Mouse (Mus musculus) inflammation-experienced regulatory T-cells, adult 6 months (primary cell): ENCODE measurements at regions not wholly inside any gene's neighbourhood (a gene's known extent, or its start where the extent isn't known, plus 50 kb on each side); places are given as distances from the start of the nearest gene placed in this dataset.

Source experiments
- ATAC-seq: one replicate; pipeline ENCODE4 v1.8.0; 2017

DNA sequence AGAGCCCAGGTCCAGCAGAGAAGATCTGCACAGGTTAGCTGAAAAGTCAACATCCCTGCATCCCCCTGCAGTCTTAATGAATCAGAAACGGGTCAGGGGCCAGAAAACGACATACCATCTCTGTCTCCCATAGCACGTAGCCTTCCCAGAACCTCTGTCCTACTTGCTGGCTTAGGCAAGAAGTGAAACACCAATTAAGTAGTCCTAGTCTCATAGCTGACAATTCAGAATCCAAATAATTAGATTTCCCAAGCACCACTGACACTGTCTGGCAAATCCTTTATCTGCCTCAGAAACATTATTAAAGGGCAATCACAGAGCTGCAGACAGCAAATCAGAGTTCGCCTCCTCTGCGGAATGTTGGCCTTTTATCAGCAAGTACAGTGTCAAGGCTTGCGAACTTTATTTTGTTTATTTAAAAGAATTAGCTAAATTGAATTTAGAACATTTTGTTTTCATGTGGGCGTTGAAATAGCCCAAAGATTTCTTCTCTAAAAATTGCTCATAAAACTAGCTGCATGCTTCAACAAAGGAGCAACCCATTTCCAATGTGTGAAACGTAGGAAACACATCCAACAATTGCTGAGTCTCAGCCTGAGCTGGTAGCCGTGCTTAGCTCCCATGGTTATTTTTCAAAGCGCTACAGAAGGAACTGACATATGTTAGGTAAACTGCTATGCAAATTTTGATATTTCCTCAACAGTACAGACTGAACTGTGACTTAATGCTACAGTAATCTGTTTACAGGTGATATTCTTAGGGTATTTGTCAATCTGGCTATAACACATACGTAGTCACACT is 411.2 kb downstream of the Ipo11 start:
- no peak for ATAC-seq

DNA sequence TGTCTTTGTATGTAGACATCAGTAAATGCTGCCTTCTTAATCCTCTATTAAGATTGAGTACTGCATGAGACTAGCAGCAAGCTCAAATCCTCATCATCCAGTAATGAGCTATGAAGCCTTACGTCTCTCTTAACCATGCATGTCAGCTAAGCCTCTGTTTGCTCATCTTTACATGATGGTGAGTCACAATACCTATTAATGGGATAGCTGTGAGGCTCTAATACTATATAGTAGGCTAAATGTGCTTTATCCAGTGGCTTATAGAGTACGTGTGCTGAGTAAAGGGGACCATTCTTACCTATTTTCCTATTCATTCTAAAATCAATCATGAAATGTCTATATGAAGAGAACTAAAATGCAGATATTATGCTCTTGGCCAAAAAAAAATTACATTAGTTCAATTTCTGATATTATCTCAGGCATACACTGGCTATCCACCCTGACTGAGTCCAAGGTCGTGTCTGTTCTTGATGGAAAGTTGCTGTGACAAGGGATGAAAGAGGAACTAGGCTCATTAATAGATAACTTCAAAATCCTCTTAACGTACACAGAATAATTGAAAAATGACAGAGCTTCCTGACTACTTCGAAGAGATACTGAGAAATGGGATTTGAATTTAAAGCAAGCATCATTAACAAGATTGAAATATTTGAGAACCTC is 422.1 kb downstream of the Ipo11 start:
- ATAC-seq, result no peak

DNA sequence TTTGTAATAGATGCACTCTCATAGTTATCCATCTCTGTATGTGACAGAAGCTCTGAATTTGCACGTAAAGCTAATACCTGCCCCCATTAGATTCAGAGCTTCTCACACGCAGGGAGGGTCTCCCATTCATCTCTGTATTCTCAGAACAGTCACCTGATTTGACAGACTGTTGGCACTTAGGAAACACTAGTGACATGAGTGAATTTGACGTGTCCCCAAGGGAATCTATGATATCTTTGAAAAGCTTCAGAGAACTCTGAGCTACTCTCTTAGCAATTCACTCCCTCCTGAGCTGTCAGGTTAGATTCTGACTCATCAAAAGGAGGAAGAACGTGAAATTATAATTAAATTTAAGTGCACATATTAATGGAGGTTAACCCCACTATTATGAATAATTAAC is 423.1 kb downstream of the Ipo11 start:
- no peak for ATAC-seq

DNA sequence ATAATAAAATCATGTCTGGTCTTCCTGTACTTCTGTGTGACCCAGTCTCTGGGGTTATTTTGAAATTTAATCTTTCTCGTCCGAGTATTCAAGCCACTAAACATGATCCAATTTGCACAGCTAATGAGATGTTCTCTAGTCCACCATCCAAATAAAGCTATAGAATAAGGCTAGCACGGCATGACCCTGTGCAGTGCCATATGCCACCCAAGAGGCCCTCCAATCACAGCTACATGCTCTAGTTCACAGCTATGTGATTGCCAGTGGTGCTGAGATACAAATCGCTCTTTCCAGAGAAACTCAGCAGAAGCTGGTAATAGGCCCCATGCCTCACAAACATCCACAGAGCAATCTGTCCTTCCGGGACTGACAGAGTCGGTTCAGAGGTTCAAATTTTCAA is 426.3 kb downstream of the Ipo11 start:
- no peak for ATAC-seq

DNA sequence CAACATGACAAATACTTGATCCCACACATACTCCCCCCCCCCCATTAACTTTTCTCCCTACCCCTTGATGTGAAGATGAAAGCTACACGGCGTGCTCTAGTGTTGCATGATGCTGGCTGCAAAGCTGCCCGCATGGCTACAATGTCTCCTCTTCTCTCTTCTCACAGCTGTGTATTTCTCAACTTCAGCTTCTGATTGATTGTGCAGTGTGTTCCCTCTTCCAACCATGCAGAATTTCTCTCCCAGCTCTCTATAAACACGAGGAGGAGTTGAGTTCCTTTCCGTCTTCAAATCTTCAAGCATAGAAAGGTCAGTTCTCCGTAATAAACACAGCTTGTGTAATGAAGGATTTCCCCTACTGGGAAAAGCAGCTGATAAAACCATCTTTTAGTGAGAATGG is 435.5 kb downstream of the Ipo11 start:
- no peak for ATAC-seq

DNA sequence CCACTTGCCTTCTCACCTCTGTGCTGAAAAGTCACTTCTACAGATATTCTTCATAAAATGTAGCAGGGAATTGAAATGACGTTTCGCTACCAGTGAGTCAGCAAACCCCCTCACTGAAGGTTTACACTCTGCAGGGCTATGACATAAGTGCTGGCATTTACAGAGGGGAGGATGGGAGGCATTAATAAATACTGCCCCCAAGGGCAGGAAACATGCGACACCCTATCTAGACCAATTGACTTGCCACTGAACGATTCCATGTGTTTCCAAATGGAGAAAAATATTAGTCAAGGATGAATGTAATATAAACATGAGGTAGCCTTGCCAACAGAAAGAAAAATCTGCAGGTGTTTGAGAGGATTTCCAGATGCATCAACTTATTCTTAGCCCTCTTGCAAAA is 465.5 kb downstream of the Ipo11 start:
- ATAC-seq, result no peak

DNA sequence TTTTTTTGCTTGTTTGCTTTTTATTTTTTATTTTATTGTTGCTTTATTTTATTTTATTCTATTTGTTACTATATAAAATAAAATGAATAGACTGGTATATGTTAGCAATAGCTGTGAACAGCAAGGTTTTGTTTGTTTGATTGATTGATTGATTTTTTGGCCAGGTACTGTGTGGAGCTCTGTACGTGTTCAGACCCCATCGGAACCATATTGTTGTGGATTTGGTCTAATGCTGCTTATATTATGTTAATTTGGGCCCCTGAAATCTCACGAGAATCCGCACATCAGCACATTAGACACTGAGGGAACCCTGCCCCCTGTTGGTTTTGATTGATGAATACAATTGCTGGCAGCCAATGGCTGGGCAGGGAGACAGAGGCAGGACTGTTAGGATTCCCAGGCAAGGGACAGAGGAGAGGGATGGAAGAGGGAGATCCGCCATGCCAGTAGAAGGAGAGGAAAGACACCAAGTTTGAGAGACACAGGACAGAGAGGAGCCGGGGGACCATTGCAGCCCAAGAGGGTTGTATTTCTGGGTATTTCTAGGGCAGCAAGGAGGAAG is 482.3 kb downstream of the Ipo11 start:
- no peak for ATAC-seq

DNA sequence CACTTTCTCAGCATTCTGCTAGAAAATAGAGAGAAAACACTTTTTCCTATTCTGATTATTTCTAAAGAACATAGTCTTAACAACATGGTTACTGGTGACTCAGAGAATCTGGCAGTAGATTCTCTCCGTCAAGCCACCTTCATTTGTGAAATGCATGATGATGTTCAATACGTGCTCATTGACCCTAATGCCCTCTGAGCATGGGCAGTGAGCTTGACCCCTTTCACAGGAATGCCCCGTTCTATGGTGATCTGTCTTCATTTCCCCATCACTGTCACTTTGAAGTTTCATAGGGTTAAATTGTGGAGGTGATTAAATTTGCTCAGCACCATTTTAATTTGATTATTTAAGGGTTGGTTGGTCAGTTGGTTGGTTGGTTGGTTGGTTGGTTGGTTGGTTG is 504.6 kb downstream of the Ipo11 start:
- no peak for ATAC-seq

DNA sequence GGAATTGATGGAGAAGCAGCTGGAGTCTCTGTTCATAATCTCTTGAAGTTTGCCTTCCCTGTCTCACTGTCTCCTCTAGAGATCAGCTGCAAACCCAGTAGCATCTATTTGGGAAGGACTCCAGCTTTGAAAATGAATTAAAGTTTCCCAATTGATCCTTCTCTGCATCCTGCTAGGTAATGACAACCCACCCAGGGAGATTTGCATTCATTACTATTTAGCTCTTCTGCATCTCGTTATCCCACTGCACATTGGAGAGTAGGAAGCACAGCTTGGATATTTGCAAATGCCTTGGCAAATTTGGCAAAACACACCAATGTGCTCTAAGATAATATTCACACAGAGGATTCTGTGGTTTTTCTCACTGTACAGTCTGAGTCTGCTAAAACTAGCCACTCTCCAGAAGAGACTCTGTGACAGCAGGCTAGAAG is 530.1 kb downstream of the Ipo11 start:
- no peak for ATAC-seq

DNA sequence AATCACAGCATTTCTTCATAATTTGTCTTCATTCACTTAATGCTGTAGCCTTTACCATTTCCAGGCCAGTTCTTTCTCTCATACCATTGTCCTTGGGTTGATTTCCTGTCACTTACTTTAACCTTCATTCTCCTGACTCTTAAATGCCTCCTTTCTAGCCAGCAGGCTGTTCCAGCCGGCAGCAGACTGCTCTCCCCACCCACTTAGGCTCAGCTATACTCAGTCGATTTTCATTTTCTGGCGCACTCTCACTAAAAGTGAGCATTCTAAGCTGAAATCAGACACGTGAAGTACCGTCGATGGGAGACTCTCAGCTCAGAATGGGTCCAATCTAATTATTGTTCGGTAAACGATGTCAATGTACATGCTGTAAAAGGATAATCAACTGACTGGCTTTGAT is 544.1 kb downstream of the Ipo11 start:
- ATAC-seq, result no peak

DNA sequence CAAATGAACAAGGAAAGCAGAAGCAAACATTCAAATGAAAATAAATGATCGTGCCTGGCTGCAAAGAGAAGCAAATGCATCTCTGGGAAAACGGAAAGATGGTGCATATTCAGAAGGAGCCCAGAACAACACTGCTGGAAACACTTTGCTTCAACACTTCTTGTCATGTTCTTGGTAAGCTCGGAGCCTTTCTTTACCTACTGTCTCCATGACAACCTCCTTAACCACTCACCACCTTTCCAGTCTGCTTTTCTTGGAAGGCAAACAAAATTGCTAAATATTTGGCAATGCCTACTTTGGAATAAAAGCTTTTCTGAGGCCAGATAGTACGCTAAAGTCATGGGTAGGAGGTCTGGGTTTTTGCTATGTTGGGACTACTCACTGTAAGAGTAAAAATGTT is 548.1 kb downstream of the Ipo11 start:
- ATAC-seq, result no peak

DNA sequence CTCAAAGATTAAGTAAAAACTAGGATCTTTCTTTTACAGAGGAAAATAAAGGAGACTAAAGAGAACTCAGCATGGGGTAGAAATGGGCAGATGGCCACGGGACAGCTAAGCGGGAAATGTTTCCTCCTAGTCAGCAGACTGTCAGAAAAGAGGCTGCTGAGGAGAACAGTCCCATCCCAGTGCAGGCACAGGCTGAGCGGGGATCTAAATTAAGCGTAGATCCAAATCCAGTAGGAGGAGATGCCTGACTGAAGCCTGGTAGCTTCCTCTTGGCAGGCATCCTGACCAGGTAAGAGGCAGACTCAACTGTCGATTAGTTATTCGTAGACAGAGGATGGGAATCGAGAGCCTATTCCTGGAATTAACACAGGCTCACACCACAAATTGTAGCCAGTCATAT is 569.2 kb downstream of the Ipo11 start:
- ATAC-seq, result no peak

DNA sequence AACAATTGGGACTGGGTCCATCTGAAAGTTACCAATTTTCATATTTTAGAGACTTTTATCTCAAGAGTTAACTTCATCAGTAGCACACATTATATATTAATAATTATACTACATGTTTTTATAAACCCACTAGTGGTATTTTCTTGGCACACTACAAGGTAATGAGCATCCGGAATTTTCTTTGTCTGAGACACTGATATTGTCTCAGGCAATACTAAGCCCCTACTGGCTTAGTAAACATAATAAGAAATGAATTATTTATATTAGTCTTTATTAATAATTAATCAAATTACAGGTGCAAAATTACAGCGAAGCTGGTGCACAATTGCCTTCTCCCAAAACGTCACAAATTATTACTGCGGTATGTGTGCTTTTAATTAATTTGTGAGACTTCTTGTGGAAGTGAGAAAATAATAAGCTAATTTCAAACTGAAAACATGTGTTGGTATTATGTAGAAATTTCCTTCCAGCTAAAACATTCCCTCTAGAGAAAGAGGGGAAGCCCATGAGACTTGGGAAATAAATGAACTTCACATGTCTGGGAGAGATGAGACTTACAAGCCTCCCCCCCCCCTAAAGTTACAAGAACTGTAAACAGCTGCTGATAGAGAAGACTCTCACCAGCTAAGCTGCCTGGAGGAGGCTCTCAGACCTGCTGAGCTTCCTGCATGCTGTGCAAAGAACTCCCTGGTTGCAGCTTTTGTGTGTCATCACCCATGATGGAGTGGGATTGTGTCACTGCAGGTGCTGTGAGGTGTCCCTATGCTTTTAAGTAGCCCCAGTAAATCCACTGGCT is 583.9 kb downstream of the Ipo11 start:
- ATAC-seq, result no peak

DNA sequence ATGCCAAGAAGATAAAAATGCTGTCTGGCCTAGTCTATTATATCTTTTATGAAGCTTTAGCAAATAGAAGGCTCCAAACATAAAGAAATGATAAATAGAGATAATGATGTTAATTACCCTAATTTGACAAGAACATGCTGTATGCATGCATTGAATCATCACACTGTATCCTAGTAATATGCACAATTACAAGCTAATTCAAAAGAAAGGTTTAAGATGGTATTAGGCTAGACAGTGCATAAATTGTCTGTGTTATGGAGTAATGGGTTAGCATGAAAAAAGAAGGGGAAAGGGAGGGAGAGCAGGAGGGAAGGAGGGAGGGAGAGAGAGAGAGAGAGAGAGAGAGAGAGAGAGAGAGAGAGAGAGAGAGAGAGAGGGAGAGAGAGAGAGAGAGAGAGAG is 604.7 kb downstream of the Ipo11 start:
- no peak for ATAC-seq

DNA sequence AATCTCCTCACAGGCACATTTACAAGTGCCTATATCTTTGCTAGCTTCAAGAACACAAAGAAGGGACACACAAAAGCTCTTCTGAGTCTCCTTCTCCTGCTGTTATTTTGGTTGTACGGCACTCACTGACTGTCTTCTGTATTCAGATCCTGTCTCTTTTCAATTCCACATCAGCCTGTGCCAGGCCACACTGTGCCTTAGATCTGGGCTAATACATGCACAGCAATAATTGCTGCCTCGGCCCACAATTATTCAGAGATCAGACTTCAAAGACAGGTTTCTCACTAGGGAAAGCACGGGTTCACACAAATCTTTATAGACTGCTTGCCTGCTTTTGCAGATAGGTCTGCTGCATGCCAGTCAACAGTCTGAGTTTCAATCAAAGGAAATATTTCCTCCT is 617.8 kb downstream of the Ipo11 start:
- no peak for ATAC-seq

DNA sequence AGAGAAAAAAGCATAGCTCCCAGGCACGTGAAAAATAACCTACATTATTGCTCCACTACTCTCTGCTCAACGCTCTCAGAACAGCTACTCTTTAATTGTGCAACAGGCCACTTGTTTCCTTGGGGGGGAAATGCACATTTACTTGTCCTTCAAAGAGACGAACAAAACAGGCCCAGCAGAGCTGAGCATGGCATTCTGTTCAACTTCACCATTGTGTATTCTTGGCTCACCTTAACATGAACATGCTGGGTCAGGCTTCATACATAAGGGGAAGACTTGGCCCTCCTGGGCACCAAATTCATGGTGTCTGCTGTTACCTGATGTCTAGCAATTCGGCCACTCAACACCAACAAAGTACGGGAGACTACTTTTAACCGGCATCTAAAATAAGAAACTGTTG is 618.3 kb downstream of the Ipo11 start:
- no peak for ATAC-seq

DNA sequence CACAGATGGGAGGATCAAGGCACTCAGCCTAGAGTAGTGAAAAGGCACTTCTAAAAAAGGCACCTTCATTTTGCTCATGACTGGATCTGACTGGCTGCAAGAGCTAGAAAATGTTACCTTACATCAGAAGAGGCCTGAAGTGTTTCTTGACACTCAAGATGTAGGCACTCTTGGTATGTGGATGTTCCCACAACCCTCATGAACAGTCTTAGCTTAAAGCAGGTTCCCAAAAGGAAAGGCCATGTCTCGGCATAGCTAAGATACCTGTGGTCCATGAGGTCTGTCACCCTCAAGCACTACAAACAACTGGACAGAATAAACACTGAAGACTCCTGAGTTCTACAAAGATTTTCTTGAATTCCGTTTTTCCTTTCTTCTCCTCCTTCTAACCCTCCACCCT is 619.5 kb downstream of the Ipo11 start:
- ATAC-seq, result no peak

DNA sequence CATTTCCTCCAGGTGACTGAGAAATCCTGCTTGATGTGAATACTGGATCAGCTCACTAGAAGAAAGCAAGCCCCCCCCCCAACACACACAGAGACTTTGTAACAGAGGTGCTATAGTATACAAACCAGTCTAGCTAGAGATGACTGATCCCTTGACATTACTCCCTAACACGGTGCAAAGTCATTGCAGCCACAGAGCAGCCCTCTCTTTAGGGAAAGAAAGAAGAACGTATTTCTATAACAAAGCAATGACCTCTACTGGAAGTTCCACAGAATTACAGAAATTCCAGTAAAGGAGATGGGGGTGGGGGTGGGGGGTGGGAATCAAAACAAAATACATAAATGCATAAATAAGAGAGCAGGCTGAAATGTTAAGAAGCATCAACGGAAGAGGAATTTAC is 655.6 kb downstream of the Ipo11 start:
- no peak for ATAC-seq

DNA sequence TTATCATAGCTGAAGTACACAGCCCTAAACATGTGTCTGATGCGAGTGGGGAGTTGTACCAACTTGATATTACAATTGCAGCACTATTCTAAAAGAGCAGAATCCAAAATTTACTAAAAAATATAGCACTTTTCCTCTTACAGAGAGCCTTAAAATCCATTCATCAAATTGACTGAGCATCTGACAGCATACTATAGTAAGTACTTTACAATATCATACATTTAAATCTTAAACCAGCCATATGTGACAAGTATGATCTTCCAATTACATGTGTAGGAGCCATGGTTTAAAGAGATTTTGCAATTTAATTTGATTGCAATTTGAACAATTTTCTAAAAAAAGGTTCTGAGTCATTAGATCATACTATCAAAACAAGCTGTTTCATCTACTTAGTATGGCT is 676.9 kb downstream of the Ipo11 start:
- ATAC-seq, result no peak
